Mouse (Mus musculus) CH12.LX (cell line): ENCODE results near the gene Dclre1b. TPM values are rescaled to one million over a fixed set of nuclear protein-coding genes. Genes with fewer than 3 reads are reported as not detected.

Experiments used
- DNase-seq: peaks from one replicate; pipeline ENCODE4 v3.0.0-alpha.2; 2013; ENCODE audit errors: extremely low read depth
- H3K27ac ChIP-seq: 2 replicates; pipeline ENCODE4 v1.5.1; 2012; ENCODE audit warnings: low read depth, mild to moderate bottlenecking, control low read depth, moderate library complexity; ENCODE audit not compliant: insufficient read depth
- H3K27me3 ChIP-seq: replicated peaks from 2 replicates; pipeline ENCODE3; 2012; ENCODE audit warnings: inconsistent platforms
- H3K36me3 ChIP-seq, 2 experiments: replicated peaks in 1 of 2; 2 replicates each; pipeline versions ENCODE3 to v1.6.1; 2012; ENCODE audit warnings: inconsistent platforms in 1 of 2, low read length in 1 of 2, mild to moderate bottlenecking in 1 of 2, mixed read lengths in 1 of 2, moderate library complexity in 1 of 2; ENCODE audit not compliant: control insufficient read depth in 1 of 2, insufficient read depth in 1 of 2
- H3K4me1 ChIP-seq, 2 experiments: 2 replicates each; pipeline ENCODE4 v1.6.1; 2012; ENCODE audit warnings: inconsistent platforms in 1 of 2, moderate library complexity in 1 of 2; ENCODE audit not compliant: insufficient read depth in 2 of 2, control insufficient read depth in 1 of 2
- H3K4me2 ChIP-seq: 2 replicates; pipeline ENCODE4 v1.6.1; 2012; ENCODE audit warnings: low read depth, mild to moderate bottlenecking, control low read depth; ENCODE audit not compliant: poor library complexity, insufficient read depth, severe bottlenecking
- H3K4me3 ChIP-seq, 3 experiments: fragments of 150-350 bp in 1 of 3; sonication (generic) in 1 of 3; replicated peaks in 1 of 3; 2 replicates each; pipeline versions ENCODE3 to v1.5.1; 2011 to 2012; ENCODE audit warnings: low read depth in 2 of 3, low read length in 2 of 3, mild to moderate bottlenecking in 2 of 3, moderate library complexity in 2 of 3, control low read depth in 1 of 3, improper control_type of control experiment in 1 of 3, inconsistent platforms in 1 of 3, mixed read lengths in 1 of 3; ENCODE audit not compliant: poor library complexity in 1 of 3
- H3K79me2 ChIP-seq: replicated peaks from 2 replicates; pipeline ENCODE4 v1.6.1; 2012; ENCODE audit warnings: mild to moderate bottlenecking, moderate library complexity; ENCODE audit not compliant: control insufficient read depth, poor library complexity, insufficient read depth, severe bottlenecking; ENCODE audit errors: extremely low read depth
- H3K9ac ChIP-seq: 2 replicates; pipeline ENCODE4 v1.6.1; 2012; ENCODE audit warnings: low read depth, mild to moderate bottlenecking, control low read depth, moderate library complexity; ENCODE audit not compliant: insufficient read depth
- H3K9me3 ChIP-seq: replicated peaks from 2 replicates; pipeline ENCODE3; 2012; ENCODE audit warnings: low read length, inconsistent platforms, mixed read lengths
- BHLHE40 ChIP-seq: IDR thresholded peaks from 2 replicates; pipeline ENCODE4 v1.6.1; 2011; ENCODE audit warnings: mild to moderate bottlenecking, low read depth, low read length, improper control_type of control experiment
- CTCF ChIP-seq, 2 experiments: IDR thresholded peaks in 1 of 2; conservative IDR thresholded peaks in 1 of 2; 2 replicates each; pipeline ENCODE4 v1.5.1; 2011 to 2012; ENCODE audit warnings: low read depth in 2 of 2, low read length in 2 of 2, improper control_type of control experiment in 1 of 2, inconsistent platforms in 1 of 2, mild to moderate bottlenecking in 1 of 2, moderate library complexity in 1 of 2
- ELF1 ChIP-seq: IDR thresholded peaks from 2 replicates; pipeline ENCODE4 v1.6.1; 2014; ENCODE audit warnings: low read depth, mild to moderate bottlenecking, inconsistent platforms, low read length, improper control_type of control experiment
- ETS1 ChIP-seq: conservative IDR thresholded peaks from 2 replicates; pipeline ENCODE4 v1.6.1; 2012; ENCODE audit warnings: low read depth, mild to moderate bottlenecking, inconsistent platforms, low read length, improper control_type of control experiment, moderate library complexity
- IRF4 ChIP-seq: IDR thresholded peaks from 2 replicates; pipeline ENCODE4 v1.6.1; 2014; ENCODE audit warnings: low read depth, mild to moderate bottlenecking, inconsistent platforms, low read length, improper control_type of control experiment
- NELFE ChIP-seq: IDR thresholded peaks from 2 replicates; pipeline ENCODE4 v1.6.1; 2011; ENCODE audit warnings: low read depth, low read length, improper control_type of control experiment
- PAX5 ChIP-seq: IDR thresholded peaks from 2 replicates; pipeline ENCODE4 v1.6.1; 2012; ENCODE audit warnings: low read length, inconsistent platforms, mixed read lengths
- POLR2A ChIP-seq: IDR thresholded peaks from 2 replicates; pipeline ENCODE4 v1.6.1; 2011; ENCODE audit warnings: low read depth, mild to moderate bottlenecking, improper control_type of control experiment, low read length
- POLR2AphosphoS2 ChIP-seq: IDR thresholded peaks from 2 replicates; pipeline ENCODE4 v1.6.1; 2011; ENCODE audit warnings: low read depth, low read length, improper control_type of control experiment
- RAD21 ChIP-seq: IDR thresholded peaks from 2 replicates; pipeline ENCODE4 v1.6.1; 2011; ENCODE audit warnings: low read depth, mild to moderate bottlenecking, low read length, improper control_type of control experiment, moderate library complexity
- TBP ChIP-seq: conservative IDR thresholded peaks from 2 replicates; pipeline ENCODE4 v1.6.1; 2011; ENCODE audit warnings: low read depth, low read length, improper control_type of control experiment
- UBTF ChIP-seq: IDR thresholded peaks from 2 replicates; pipeline ENCODE4 v1.6.1; 2012; ENCODE audit warnings: low read depth, mild to moderate bottlenecking, inconsistent platforms, low read length, improper control_type of control experiment, moderate library complexity
- ZKSCAN1 ChIP-seq: IDR thresholded peaks from 2 replicates; pipeline ENCODE4 v1.6.1; 2012; ENCODE audit warnings: low read depth, inconsistent platforms, low read length, improper control_type of control experiment, borderline replicate concordance
- ZMIZ1 ChIP-seq: IDR thresholded peaks from 2 replicates; pipeline ENCODE4 v1.6.1; 2012; ENCODE audit warnings: low read depth, mild to moderate bottlenecking, inconsistent platforms, low read length, improper control_type of control experiment
- ZNF384 ChIP-seq: IDR thresholded peaks from 2 replicates; pipeline ENCODE4 v1.6.1; 2012; ENCODE audit warnings: low read depth, low read length, improper control_type of control experiment, inconsistent platforms
- dilution Hi-C: fragments of 300-500 bp; cut with MboI; formaldehyde crosslinking; loops from 2 replicates; pipeline ENCODE4 v1.14.3; 2020; ENCODE audit warnings: low sequenced_read_pairs; ENCODE audit not compliant: extremely low pct_unique_long_range_greater_than_20kb, extremely low pct_ligation_motif_present
- in situ Hi-C: fragments of 300-500 bp; cut with MboI; formaldehyde crosslinking; loops from 3 replicates; pipeline ENCODE4 v1.14.3; 2019; ENCODE audit warnings: low sequenced_read_pairs, low pct_ligation_motif_present, low pct_unique_long_range_greater_than_20kb, mixed read lengths
- polyA plus RNA-seq: library from polyadenylated mRNA; unstranded; fragments of >175 nt; gene quantifications from 2 replicates; pipeline ENCODE4 v1.2.1, GENCODE M21; 2012; ENCODE audit warnings: low read depth; ENCODE audit not compliant: insufficient read length
- total RNA-seq, 2 experiments: library from RNA; depleted of rRNA; stranded (reverse); fragments of 300-350 nt in 1 of 2; fragments of >200 nt in 1 of 2; gene quantifications; 2 replicates each; pipeline ENCODE4 v1.2.3; 2012 to 2014

The Dclre1b gene
- total and polyA plus RNA-seq, 3 experiments: 10.2 to 32.2 (median 16.7) TPM

GRCm38 (mm10) chr3:103827548-103827947 lies 18.3 kb upstream of the Dclre1b start (continued):
- TF ChIP-seq ZMIZ1 (no peak), PAX5 (no peak), NELFE (no peak), IRF4 (0 out of 2 replicates have a peak, but pooled peaks have one; percentile 21), POLR2A (no peak), RAD21 (peak; percentile 69), ETS1 (no peak), ZNF384 (no peak)

GRCm38 (mm10) chr3:103810967-103811366 lies 1.7 kb upstream of the Dclre1b start:
- H3K4me3 ChIP-seq: no peak overlapping the region
- no peaks in the 10 kb centered on the region for H3K9me3 ChIP-seq
- no peaks in the 10 kb centered on the region for H3K27me3 ChIP-seq
- peaks cover 26 to 63% of the 10 kb centered on the region in 2 experiments for H3K36me3 ChIP-seq
- TF ChIP-seq BHLHE40 (no peak), ELF1 (no peak), CTCF (conservative IDR thresholded peaks at IDR 0.05 in 1 of 2, IDR thresholded peaks at IDR 0.05 in 1 of 2; ENCODE audit: low read depth in 2 of 2, low read length in 2 of 2) (no peak), ZKSCAN1 (no peak), POLR2A (no peak), ZNF384 (no peak), UBTF (no peak), POLR2AphosphoS2 (no peak)
- dilution Hi-C loops: no loop called here
- H3K4me2 ChIP-seq: no peak overlapping the region
- peaks cover 5 to 41% of the 10 kb centered on the region in 2 experiments; a peak in 3 of 4 replicates for H3K4me1 ChIP-seq
- H3K9ac ChIP-seq: 0 out of 2 replicates have a peak overlapping the region, but pooled peaks have one; percentile 85
- peaks cover 46% of the 10 kb centered on the region for H3K79me2 ChIP-seq
- H3K27ac ChIP-seq: no peak overlapping the region
- in situ Hi-C loops: no loop called here
- no peak for DNase-seq

- dilution Hi-C loops (no loop called here), in situ Hi-C loops (no loop called here)
- Histone ChIP-seq H3K27ac (peak overlapping the region; percentile 36; the same call in 1 of the 2 replicates), H3K9ac (peak overlapping the region; percentile 85), H3K36me3 (peaks cover 22 to 60% of the 10 kb centered on the region in 2 experiments), H3K79me2 (peaks cover 48% of the 10 kb centered on the region), H3K4me3 (peak overlapping the region; percentile 88 to 90 (median 89)), H3K4me2 (peak overlapping the region; percentile 18), H3K9me3 (no peaks in the 10 kb centered on the region), H3K4me1 (peaks cover 5 to 51% of the 10 kb centered on the region in 2 experiments; a peak in 3 of 4 replicates), H3K27me3 (no peaks in the 10 kb centered on the region)
- no peak for DNase-seq
- no peak for TF ChIP-seq IRF4
- 0 out of 2 replicates have a peak, but pooled peaks have one; percentile 22 for TF ChIP-seq TBP
Observed at GRCm38 (mm10) chr3:103809799-103810150, 531 bp upstream of the Dclre1b start.
